Mouse (Mus musculus): ENCODE data around the gene Cpa2. TPM values are rescaled to one million over a fixed set of nuclear protein-coding genes. Genes with fewer than 3 reads are reported as not detected.

Gene Cpa2
- polyA plus RNA-seq, 2 experiments = 0.60 to 2.1 TPM

DNA sequence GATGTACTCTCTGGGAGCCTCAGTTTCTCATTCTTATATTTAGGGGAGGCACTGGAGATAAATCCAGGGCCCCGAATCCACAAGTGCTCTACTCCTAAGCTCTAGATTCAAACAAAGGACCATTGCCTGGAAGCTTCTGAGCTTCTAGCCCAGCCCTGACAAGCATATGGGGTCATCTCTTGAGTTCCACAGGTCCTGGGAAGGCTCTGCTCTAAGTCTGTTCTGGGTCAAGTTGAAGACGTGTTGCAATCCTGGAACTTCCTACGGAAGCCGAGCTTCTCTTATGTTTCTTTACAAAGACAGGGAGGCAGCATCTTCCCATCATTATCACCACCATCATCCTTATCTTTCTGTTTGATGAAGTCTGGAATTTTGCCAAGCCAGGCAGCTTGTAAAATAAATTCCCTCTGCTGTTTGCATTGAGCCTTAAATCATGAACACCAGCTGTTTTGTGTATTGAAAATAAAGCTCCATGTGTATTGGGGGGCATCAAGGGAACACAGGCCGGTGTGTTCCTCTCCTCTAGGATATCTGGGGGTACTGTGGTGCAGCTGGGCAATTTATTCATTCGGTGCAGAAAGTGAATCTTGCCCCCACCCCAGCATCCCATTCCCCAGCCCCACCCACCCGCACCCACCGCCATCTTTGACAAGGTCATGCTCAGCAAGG lies 55.0 kb downstream of the Cpa2 start:
- H3K9me3 ChIP-seq (ENCODE audit: control insufficient read depth, low read length) = no peaks in the 10 kb centered on the region
- no peak for DNase-seq (ENCODE audit: low read depth in 3 of 3, low spot score in 3 of 3)
- no peaks in the 10 kb centered on the region for H3K27me3 ChIP-seq (ENCODE audit: control insufficient read depth, insufficient read depth, low read length)
- ATAC-seq (ENCODE audit: insufficient read depth) = no peak
- TF ChIP-seq EP300 (IDR thresholded peaks at IDR 0.05; ENCODE audit: low read depth) (no peak), CTCF (IDR thresholded peaks at IDR 0.05; ENCODE audit: low read depth) (no peak)
- WGBS (ENCODE audit: insufficient replicate concordance) = 69% methylated on average over 8 of the region's 8 CpGs
- H3K4me3 ChIP-seq (ENCODE audit: insufficient read depth in 1 of 2, low read depth in 2 of 2, low read length in 2 of 2) = no peak overlapping the region
- no peak overlapping the region for H3K27ac ChIP-seq
- no peak overlapping the region for H3K4me2 ChIP-seq (ENCODE audit: low read depth)
- H3K36me3 ChIP-seq (replicated peaks; ENCODE audit: control insufficient read depth, insufficient read depth, low read depth) = no peaks in the 10 kb centered on the region
- H3K4me1 ChIP-seq (replicated peaks; ENCODE audit: control insufficient read depth in 2 of 2, insufficient read depth in 2 of 2, low read length in 1 of 2) = no peaks in the 10 kb centered on the region; a peak in 1 of 4 replicates
- H3K9ac ChIP-seq (replicated peaks) = no peak overlapping the region

DNA sequence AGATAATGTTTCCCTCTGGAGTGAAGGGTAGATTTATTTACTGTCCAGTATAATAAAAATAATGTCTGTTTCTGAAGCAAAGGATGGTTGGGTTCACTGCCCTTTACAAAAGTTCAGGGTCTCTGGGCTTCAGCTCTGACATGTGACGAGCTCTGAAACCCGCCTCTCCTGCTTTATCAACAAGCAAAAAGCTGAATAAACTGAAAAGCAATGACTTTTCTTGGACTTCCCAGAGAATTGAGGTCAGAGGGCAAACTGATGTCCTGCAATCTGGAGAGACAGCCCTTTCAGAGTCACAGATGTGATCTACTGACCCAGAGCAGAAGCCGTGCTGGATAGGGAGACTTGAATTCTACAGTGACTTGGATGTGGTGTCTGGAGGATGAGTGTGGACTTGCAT lies 58.7 kb downstream of the Cpa2 start:
- TF ChIP-seq CTCF (IDR thresholded peaks at IDR 0.05; ENCODE audit: low read depth) (no peak), EP300 (IDR thresholded peaks at IDR 0.05; ENCODE audit: low read depth) (no peak)
- no peak overlapping the region for H3K9ac ChIP-seq (replicated peaks)
- no peaks in the 10 kb centered on the region for H3K9me3 ChIP-seq (ENCODE audit: control insufficient read depth, low read length)
- 56% methylated on average over 3 of the region's 3 CpGs for WGBS (ENCODE audit: insufficient replicate concordance)
- H3K27me3 ChIP-seq (ENCODE audit: control insufficient read depth, insufficient read depth, low read length) = no peaks in the 10 kb centered on the region
- no peak for DNase-seq (ENCODE audit: low read depth in 3 of 3, low spot score in 3 of 3)
- H3K4me3 ChIP-seq (ENCODE audit: insufficient read depth in 1 of 2, low read depth in 2 of 2, low read length in 2 of 2) = no peak overlapping the region
- no peak overlapping the region for H3K4me2 ChIP-seq (ENCODE audit: low read depth)
- no peak overlapping the region for H3K27ac ChIP-seq
- H3K36me3 ChIP-seq (replicated peaks; ENCODE audit: control insufficient read depth, insufficient read depth, low read depth) = no peaks in the 10 kb centered on the region
- no peak for ATAC-seq (ENCODE audit: insufficient read depth)
- no peaks in the 10 kb centered on the region; a peak in 1 of 4 replicates for H3K4me1 ChIP-seq (replicated peaks; ENCODE audit: control insufficient read depth in 2 of 2, insufficient read depth in 2 of 2, low read length in 1 of 2)

DNA sequence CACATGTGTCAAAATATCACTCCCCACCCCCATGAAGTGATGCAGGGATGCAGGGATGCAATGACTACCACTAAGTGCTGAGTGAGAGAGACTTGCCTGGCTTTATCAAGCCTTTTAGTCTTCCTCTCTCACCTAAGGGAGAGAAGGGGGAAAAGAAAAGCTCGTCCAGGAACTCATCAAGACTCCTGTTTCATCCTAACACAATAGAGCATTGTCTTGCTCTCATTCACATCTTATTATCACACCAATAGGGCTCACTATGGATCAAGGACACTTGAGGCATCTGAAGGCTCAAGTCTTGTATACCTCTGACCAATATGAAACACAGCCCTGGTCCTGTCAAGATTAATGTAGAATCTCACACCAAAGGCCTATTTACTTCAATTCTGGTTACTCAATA lies 59.6 kb downstream of the Cpa2 start:
- no peak overlapping the region for H3K4me3 ChIP-seq (ENCODE audit: insufficient read depth in 1 of 2, low read depth in 2 of 2, low read length in 2 of 2)
- no peak for ATAC-seq (ENCODE audit: insufficient read depth)
- H3K9ac ChIP-seq (replicated peaks) = no peak overlapping the region
- no peak for DNase-seq (ENCODE audit: low read depth in 3 of 3, low spot score in 3 of 3)
- no peak overlapping the region for H3K4me2 ChIP-seq (ENCODE audit: low read depth)
- WGBS (ENCODE audit: insufficient replicate concordance) = 50% methylated on average over 1 of the region's 1 CpGs
- no peaks in the 10 kb centered on the region for H3K9me3 ChIP-seq (ENCODE audit: control insufficient read depth, low read length)
- TF ChIP-seq EP300 (IDR thresholded peaks at IDR 0.05; ENCODE audit: low read depth) = no peak
- TF ChIP-seq CTCF (IDR thresholded peaks at IDR 0.05; ENCODE audit: low read depth) = no peak
- no peaks in the 10 kb centered on the region for H3K36me3 ChIP-seq (replicated peaks; ENCODE audit: control insufficient read depth, insufficient read depth, low read depth)
- H3K27me3 ChIP-seq (ENCODE audit: control insufficient read depth, insufficient read depth, low read length) = no peaks in the 10 kb centered on the region
- no peaks in the 10 kb centered on the region; a peak in 1 of 4 replicates for H3K4me1 ChIP-seq (replicated peaks; ENCODE audit: control insufficient read depth in 2 of 2, insufficient read depth in 2 of 2, low read length in 1 of 2)
- H3K27ac ChIP-seq = no peak overlapping the region

DNA sequence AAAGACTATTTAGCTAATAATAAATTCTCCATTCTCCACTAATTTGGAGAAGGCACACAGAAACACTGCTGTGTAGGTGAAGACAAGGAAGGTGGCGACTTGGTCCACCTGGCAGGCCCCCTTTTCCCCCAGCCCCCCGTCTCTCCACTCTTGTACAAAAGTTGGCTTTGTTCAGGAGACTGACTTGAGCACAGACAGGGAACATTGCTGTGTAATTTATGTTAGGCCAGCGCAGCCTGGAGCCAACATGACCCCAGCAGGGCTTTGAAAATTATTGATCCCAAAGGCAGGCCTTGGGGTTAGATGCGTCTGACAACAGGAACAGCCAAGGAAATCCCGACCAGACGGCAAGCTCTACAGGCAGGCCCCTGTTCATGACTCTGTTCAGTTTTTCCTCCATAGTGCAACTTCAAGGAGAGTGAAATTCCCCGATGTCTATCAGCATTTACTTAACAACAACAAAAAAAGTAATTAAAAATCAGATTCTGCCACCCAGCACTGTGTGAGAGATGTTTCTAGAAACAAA lies 63.0 kb downstream of the Cpa2 start:
- H3K9ac ChIP-seq (replicated peaks) = no peak overlapping the region
- H3K27ac ChIP-seq = no peak overlapping the region
- no peak for DNase-seq (ENCODE audit: low read depth in 3 of 3, low spot score in 3 of 3)
- no peak overlapping the region for H3K4me2 ChIP-seq (ENCODE audit: low read depth)
- no peaks in the 10 kb centered on the region for H3K4me1 ChIP-seq (replicated peaks; ENCODE audit: control insufficient read depth in 2 of 2, insufficient read depth in 2 of 2, low read length in 1 of 2)
- TF ChIP-seq CTCF (IDR thresholded peaks at IDR 0.05; ENCODE audit: low read depth) = no peak
- TF ChIP-seq EP300 (IDR thresholded peaks at IDR 0.05; ENCODE audit: low read depth) = no peak
- H3K4me3 ChIP-seq (ENCODE audit: insufficient read depth in 1 of 2, low read depth in 2 of 2, low read length in 2 of 2) = no peak overlapping the region
- no peak for ATAC-seq (ENCODE audit: insufficient read depth)
- no peaks in the 10 kb centered on the region for H3K27me3 ChIP-seq (ENCODE audit: control insufficient read depth, insufficient read depth, low read length)
- H3K36me3 ChIP-seq (replicated peaks; ENCODE audit: control insufficient read depth, insufficient read depth, low read depth) = no peaks in the 10 kb centered on the region
- no peaks in the 10 kb centered on the region for H3K9me3 ChIP-seq (ENCODE audit: control insufficient read depth, low read length)
- 46% methylated on average over 7 of the region's 7 CpGs for WGBS (ENCODE audit: insufficient replicate concordance)

DNA sequence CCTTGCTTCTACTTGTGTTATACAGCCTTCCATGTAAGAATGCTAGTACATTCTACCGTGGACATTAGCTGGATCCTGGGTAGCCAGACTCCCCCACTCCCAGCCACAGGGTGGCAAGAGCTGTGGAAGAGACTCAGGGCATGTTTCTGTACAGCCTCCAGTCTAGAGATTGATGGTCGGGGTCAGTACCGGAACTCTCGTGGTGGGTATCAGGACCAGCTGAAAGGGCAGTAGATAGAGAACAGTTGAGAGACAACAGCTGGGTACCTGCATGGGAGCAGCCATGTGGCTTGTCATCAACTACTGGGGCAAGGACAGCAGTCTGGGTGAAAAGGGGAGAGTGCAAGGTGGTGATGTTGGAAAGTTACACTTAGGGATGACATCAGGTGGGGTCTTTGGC lies 63.7 kb downstream of the Cpa2 start:
- Histone ChIP-seq H3K27me3 (ENCODE audit: control insufficient read depth, insufficient read depth, low read length) (no peaks in the 10 kb centered on the region), H3K4me2 (ENCODE audit: low read depth) (no peak overlapping the region), H3K4me1 (replicated peaks; ENCODE audit: control insufficient read depth in 2 of 2, insufficient read depth in 2 of 2, low read length in 1 of 2) (no peaks in the 10 kb centered on the region), H3K4me3 (ENCODE audit: insufficient read depth in 1 of 2, low read depth in 2 of 2, low read length in 2 of 2) (no peak overlapping the region), H3K27ac (no peak overlapping the region), H3K9me3 (ENCODE audit: control insufficient read depth, low read length) (no peaks in the 10 kb centered on the region), H3K36me3 (replicated peaks; ENCODE audit: control insufficient read depth, insufficient read depth, low read depth) (no peaks in the 10 kb centered on the region), H3K9ac (replicated peaks) (no peak overlapping the region)
- 66% methylated on average over 4 of the region's 4 CpGs for WGBS (ENCODE audit: insufficient replicate concordance)
- no peak for DNase-seq (ENCODE audit: low read depth in 3 of 3, low spot score in 3 of 3)
- no peak for TF ChIP-seq CTCF (IDR thresholded peaks at IDR 0.05; ENCODE audit: low read depth)
- ATAC-seq (ENCODE audit: insufficient read depth) = no peak

Data from liver, embryonic 14.5 days (tissue).